Mouse (Mus musculus) CD8-positive naive resting alpha-beta T cell, adult 2 months (primary cell): ENCODE data around the gene Ttc24.

Source experiments
- DNase-seq, 2 experiments: peaks; one replicate each; pipeline ENCODE4 v3.0.0; 2022; ENCODE audit warnings: low read depth in 2 of 2, low spot score in 2 of 2

Gene Ttc24

GRCm38 (mm10) chr3:88022322-88023191 is 55.5 kb downstream of the Ttc24 start:
- DNase-seq: peak; percentile 38 to 60
